Mouse (Mus musculus): ENCODE measurements around the gene Dido1. TPM values are rescaled to one million over a fixed set of nuclear protein-coding genes. Genes with fewer than 3 reads are reported as not detected.

Dido1 gene
- 36.3 and 36.5 TPM in 2 replicates for polyA plus RNA-seq (2015; fragmentation: Nextera tagmentation; extraction: Ambion mirVana)

DNA sequence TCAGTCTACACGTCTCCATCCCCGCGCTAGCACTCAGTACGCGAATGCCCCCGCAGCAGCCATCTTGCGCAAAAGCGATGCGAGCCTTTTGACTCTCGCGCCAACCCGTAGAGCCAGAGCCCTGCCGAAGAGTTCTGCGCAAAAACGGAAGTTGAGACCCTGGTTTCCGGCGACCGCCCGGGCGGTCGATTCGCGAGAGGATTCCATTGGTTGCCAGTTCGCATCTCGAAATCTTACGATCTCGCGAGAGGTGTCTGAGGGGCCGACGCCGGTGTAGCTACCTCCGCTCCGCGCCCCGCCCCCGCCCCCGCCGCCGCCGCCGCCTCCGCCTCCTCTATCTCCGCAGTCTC lies at the start of gene Dido1, which contains the start of gene Gid8:
TSS of gene Dido1 (minus strand) at position 77 of the 350 bp plus-strand sequence.
TSS of gene Gid8 (plus strand) at position 195 of the 350 bp plus-strand sequence.
- peak within 1 kb of the TSS; percentile 96 for H3K4me3 ChIP-seq
- peak; percentile 92 for ATAC-seq (ENCODE audit: insufficient number of reproducible peaks, insufficient read depth, low FRiP score, low TSS enrichment, low read depth)
- H3K27me3 ChIP-seq, result no peaks in the 10 kb centered on the region
- peak within 1 kb of the TSS; percentile 85 for H3K27ac ChIP-seq
- H3K4me2 ChIP-seq, result peak within 1 kb of the TSS; percentile 89
- no peaks in the 10 kb centered on the region for H3K9me3 ChIP-seq
- peak within 1 kb of the TSS; percentile 100 for H3K9ac ChIP-seq
- WGBS, result under 1% methylated on average over 41 of the region's 43 CpGs
- H3K36me3 ChIP-seq, result peaks cover 23% of the 10 kb centered on the region
- H3K4me1 ChIP-seq, result peaks cover 17% of the 10 kb centered on the region

DNA sequence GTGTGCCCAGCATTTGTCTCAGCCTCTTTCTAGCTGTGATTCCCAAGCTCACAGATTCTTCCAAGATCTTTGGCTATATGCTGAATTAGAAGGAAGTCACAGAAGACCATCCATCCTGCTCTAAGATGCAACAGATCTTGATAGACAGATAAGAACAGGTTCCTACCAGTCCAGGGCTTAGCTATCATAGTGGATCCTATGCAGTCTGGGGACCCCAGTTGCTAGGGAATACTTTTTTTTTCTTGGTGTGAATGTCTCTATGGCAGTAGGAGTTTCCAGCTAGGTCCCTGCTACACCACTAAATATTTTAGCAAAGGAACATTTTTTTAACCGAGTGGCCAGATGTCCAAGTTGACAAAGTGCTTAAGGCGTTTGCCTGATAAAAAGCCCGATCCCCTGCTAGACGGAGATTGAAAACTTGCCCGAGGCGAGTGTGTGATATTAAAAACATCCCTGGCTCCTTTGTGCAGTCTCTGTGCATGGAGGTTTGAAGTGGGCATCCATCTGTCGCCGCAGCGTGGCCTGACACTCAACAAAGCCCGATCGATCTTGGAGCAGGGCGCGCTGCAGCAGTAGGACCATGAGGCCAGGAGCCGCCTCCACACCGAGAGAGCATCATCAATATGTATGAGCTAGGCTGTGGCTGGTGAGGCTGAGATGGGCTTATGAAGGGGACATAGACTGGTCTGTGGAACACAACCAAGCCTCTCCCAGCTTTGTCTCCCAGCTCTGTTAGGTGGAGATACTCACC lies 48.9 kb upstream of the Dido1 start:
- H3K27ac ChIP-seq, result no peak overlapping the region
- WGBS, result 44% methylated on average over 15 of the region's 15 CpGs

DNA sequence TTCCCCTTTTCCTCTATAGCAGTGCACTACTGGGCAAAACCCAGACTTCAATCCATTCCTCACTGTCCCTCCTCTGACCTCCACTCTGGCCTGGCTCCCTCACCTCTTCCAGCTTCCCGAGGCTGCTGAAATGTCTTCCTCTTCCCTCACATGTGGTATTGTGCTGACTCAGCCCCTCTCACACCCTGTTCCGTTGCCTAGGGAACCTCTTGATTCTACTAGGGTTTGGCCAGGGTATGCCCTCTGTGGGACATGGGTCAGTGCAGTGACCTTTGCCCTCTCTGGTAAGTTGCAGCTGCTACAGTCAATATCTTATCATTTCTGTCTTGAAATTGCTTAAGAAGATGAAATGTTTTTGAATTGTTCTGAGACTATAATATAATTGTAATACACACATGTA lies 47.0 kb upstream of the Dido1 start:
- H3K4me1 ChIP-seq, result no peaks in the 10 kb centered on the region
- no peaks in the 10 kb centered on the region for H3K27me3 ChIP-seq
- WGBS, result 16% methylated on average over 2 of the region's 2 CpGs
- H3K27ac ChIP-seq, result no peak overlapping the region
- no peak overlapping the region for H3K4me2 ChIP-seq
- H3K9me3 ChIP-seq, result no peaks in the 10 kb centered on the region
- H3K9ac ChIP-seq, result no peak overlapping the region
- no peak overlapping the region for H3K4me3 ChIP-seq
- no peaks in the 10 kb centered on the region for H3K36me3 ChIP-seq
- ATAC-seq (ENCODE audit: insufficient number of reproducible peaks, insufficient read depth, low FRiP score, low TSS enrichment, low read depth), result no peak

More for the DNA sequence above, 48.9 kb upstream of the Dido1 start:
- H3K27me3 ChIP-seq, result no peaks in the 10 kb centered on the region
- H3K9ac ChIP-seq, result no peak overlapping the region
- H3K9me3 ChIP-seq, result no peaks in the 10 kb centered on the region
- H3K36me3 ChIP-seq, result no peaks in the 10 kb centered on the region
- H3K4me2 ChIP-seq, result no peak overlapping the region
- no peaks in the 10 kb centered on the region for H3K4me1 ChIP-seq
- H3K4me3 ChIP-seq, result no peak overlapping the region
- no peak for ATAC-seq (ENCODE audit: insufficient number of reproducible peaks, insufficient read depth, low FRiP score, low TSS enrichment, low read depth)

DNA sequence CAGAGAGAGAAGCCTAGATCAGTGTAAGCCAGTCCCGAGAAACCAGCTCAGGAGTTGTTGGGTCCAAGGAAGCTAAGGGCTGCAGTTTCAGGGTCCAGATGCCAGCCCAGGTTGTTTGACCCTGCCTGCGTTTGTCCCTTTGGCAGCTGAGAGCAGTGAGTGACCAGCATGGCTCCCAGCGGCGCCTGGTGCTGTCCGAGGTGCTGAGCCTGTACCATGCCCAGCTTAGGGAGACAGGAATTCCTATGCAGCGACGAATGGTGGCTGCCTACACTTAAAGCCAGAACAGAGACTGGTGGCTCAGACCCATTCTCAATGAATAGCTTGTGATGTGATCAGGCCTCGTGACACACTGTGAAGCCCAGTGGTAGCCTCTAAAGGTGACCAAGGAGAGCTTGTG lies 46.1 kb upstream of the Dido1 start:
- ATAC-seq (ENCODE audit: insufficient number of reproducible peaks, insufficient read depth, low FRiP score, low TSS enrichment, low read depth), result no peak
- no peaks in the 10 kb centered on the region for H3K4me1 ChIP-seq
- H3K4me3 ChIP-seq, result no peak overlapping the region
- H3K4me2 ChIP-seq, result no peak overlapping the region
- H3K36me3 ChIP-seq, result no peaks in the 10 kb centered on the region
- no peaks in the 10 kb centered on the region for H3K27me3 ChIP-seq
- H3K27ac ChIP-seq, result no peak overlapping the region
- H3K9ac ChIP-seq, result no peak overlapping the region
- WGBS, result 4% methylated on average over 8 of the region's 8 CpGs
- no peaks in the 10 kb centered on the region for H3K9me3 ChIP-seq

DNA sequence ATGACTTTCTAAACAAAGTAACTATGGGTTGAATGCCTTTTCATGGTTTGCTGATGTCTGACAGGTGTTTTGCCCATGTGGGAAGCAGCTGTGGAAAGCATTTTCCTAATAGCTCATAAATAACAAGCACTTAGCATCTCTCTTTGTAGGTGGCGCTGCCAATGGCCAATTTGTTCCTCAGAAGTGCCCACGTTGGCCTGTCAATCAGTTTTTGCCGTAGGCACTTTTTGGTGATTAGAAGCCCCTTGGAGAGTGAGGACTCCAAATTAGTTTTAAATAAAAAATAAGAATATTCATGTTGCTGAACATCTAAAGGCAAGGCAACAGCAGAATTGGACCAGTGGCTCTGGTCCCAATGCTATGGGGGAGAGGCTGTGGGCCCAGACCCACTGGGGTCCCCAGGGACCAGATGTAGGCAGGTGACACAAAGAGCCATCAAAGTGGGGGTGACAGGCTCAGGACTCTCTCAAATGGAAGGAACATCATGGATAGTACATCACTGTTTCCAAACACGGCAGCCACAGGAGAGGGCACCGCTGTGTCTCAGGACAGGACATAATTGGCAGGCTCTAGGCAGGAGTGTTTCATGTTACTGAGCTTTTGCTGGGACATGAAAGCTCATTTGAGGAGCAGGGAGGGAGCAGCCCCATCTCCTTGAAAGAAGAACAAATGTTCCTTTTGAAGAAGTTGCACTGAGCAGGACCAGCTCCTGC lies 45.3 kb upstream of the Dido1 start:
- Histone ChIP-seq H3K27ac (no peak overlapping the region), H3K9me3 (no peaks in the 10 kb centered on the region), H3K4me1 (no peaks in the 10 kb centered on the region), H3K27me3 (no peaks in the 10 kb centered on the region), H3K9ac (no peak overlapping the region), H3K36me3 (no peaks in the 10 kb centered on the region), H3K4me2 (no peak overlapping the region), H3K4me3 (no peak overlapping the region)
- no peak for ATAC-seq (ENCODE audit: insufficient number of reproducible peaks, insufficient read depth, low FRiP score, low TSS enrichment, low read depth)
- WGBS, result 68% methylated on average over 5 of the region's 5 CpGs

DNA sequence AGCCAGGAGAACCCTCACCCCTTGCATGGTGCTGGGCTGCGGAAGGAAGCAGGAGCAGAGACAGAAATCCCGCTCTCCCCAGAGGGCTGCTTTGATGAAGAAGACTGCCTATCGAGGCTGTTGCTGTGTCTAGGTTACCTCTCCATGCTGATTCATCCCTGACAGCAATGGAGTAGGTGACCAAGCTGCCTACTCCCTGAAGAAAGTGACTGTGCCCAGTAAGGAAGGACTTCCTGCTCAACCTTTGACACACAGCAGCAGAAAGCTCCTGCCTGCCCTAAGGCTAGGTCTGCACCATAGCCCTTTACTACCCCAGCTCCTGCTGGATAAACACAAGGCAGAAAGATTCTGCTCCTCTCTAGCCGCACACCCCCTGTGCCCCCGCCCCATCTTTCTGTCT lies 39.1 kb upstream of the Dido1 start:
- H3K9ac ChIP-seq, result no peak overlapping the region
- H3K27ac ChIP-seq, result no peak overlapping the region
- no peak overlapping the region for H3K4me3 ChIP-seq
- no peaks in the 10 kb centered on the region for H3K4me1 ChIP-seq
- 15% methylated on average over 5 of the region's 5 CpGs for WGBS
- no peak overlapping the region for H3K4me2 ChIP-seq
- no peaks in the 10 kb centered on the region for H3K36me3 ChIP-seq
- ATAC-seq (ENCODE audit: insufficient number of reproducible peaks, insufficient read depth, low FRiP score, low TSS enrichment, low read depth), result no peak
- H3K9me3 ChIP-seq, result no peaks in the 10 kb centered on the region
- H3K27me3 ChIP-seq, result 0 out of 2 replicates have a peak, but pooled peaks cover 8% of the 10 kb centered on the region

DNA sequence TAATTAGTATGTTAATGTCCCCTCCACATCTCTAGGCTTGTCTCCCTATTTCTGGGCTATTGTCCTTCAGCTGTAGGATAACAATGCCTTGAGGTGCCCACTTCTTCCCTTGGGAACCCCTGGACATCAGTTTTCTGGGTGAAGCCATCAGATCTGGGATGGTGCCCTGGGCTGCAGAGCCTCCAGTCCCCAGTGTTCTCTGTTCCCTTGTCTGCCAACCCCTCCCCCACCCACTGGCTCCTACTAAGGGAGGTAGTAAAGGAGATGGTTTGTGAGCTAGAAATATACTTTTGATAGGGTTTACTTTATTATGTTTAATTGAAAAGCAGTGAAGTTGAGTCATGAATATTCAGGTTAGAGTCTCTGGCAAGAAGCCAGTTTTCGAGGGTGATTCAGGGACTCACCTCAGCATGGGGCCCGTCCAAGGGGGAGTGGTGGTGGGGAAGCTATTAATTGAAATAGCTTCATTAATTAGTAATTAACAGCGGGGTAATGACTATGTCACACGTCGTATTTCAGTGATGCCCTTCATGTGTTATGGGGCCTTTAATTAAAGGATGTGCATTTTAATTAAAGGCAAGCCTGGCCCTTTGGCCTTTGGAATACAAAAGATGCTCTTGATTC lies 36.9 kb upstream of the Dido1 start:
- no peaks in the 10 kb centered on the region for H3K36me3 ChIP-seq
- 12% methylated on average over 5 of the region's 5 CpGs for WGBS
- no peak overlapping the region for H3K9ac ChIP-seq
- H3K4me3 ChIP-seq, result no peak overlapping the region
- no peaks in the 10 kb centered on the region for H3K4me1 ChIP-seq
- 0 out of 2 replicates have a peak, but pooled peaks cover 8% of the 10 kb centered on the region for H3K27me3 ChIP-seq
- ATAC-seq (ENCODE audit: insufficient number of reproducible peaks, insufficient read depth, low FRiP score, low TSS enrichment, low read depth), result no peak
- H3K4me2 ChIP-seq, result no peak overlapping the region
- no peak overlapping the region for H3K27ac ChIP-seq
- H3K9me3 ChIP-seq, result no peaks in the 10 kb centered on the region

DNA sequence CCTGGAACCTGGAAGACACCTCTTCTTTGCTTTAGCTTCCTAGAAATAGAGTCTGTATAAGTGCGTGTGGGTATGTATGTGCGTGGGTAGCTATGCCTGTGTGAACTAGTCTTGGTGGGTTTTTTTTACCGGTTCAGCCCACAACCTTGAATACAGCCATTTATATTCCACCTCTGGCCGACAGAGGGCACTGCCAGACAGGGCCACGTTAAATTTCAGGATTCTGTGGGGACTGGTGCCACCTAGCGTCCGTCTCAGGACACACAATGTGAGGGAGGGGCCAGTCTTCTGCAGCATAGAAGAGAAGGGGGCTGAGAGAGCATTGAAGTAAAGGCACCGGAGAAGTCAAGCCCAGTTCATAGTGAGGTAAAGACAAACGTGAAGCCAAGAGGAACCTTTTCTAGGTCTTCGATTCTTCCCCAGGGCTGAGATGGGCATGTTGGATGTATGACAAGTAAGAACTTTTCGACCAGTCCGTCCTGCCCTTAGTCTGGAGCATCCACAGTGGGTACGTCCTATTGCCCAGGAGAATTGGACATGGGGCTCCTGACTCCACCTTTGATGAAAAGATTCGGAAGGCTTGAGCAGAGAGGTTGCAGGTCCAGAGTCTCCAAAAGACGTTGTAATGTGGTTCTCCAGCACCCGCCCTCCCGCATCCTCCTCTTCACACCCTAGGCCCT lies 35.6 kb upstream of the Dido1 start:
- 0 out of 2 replicates have a peak, but pooled peaks have one; percentile 28 for ATAC-seq (ENCODE audit: insufficient number of reproducible peaks, insufficient read depth, low FRiP score, low TSS enrichment, low read depth)
- H3K27ac ChIP-seq, result no peak overlapping the region
- no peak overlapping the region for H3K9ac ChIP-seq
- H3K36me3 ChIP-seq, result no peaks in the 10 kb centered on the region
- 38% methylated on average over 17 of the region's 17 CpGs for WGBS
- no peaks in the 10 kb centered on the region for H3K9me3 ChIP-seq
- 0 out of 2 replicates have a peak, but pooled peaks cover 8% of the 10 kb centered on the region for H3K27me3 ChIP-seq
- no peak overlapping the region for H3K4me3 ChIP-seq
- H3K4me2 ChIP-seq, result no peak overlapping the region
- H3K4me1 ChIP-seq, result no peaks in the 10 kb centered on the region

DNA sequence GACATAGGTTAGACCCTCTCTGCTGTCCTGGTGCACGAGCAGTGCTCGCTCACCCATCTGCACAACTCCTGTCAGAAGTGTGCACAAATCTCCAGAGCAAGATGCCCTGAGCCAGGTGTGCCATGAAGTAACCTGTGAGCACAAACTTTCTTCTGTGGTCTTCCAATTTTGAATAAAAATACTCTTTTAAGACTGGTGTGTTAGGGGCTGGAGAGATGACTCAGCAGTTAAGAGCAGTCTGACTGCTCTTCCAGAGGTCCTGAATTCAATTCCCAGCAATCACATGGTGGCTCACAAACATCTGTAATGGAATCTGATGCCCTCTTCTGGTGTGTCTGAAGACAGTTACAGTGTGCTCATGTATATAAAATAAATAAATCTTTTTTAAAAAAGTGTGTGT lies 33.5 kb upstream of the Dido1 start:
- Histone ChIP-seq H3K27me3 (no peaks in the 10 kb centered on the region), H3K4me1 (no peaks in the 10 kb centered on the region), H3K9ac (no peak overlapping the region), H3K36me3 (no peaks in the 10 kb centered on the region), H3K9me3 (no peaks in the 10 kb centered on the region), H3K4me3 (no peak overlapping the region), H3K27ac (no peak overlapping the region), H3K4me2 (no peak overlapping the region)
- ATAC-seq (ENCODE audit: insufficient number of reproducible peaks, insufficient read depth, low FRiP score, low TSS enrichment, low read depth), result no peak
- 87% methylated on average over 2 of the region's 2 CpGs for WGBS

DNA sequence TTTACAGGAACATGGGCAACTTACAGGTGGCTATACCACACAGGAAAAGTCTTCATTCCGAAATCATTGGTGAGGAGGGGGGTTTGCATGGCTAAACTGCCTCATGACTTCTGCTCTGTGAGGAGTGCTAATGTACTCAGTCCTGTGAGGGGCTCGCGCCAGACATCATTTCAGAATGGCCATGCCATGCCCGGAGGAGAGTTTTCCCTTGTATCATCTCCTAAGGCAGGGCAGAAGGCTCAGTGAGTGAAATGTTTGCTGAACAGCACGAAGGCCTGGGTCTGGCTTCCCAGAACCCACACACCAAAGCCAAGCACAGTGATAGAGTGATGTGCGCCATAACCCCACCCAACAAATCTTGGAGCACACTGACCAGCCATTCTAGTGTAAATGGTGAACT lies 33.0 kb upstream of the Dido1 start:
- no peak for ATAC-seq (ENCODE audit: insufficient number of reproducible peaks, insufficient read depth, low FRiP score, low TSS enrichment, low read depth)
- Histone ChIP-seq H3K4me1 (no peaks in the 10 kb centered on the region), H3K9ac (no peak overlapping the region), H3K27ac (no peak overlapping the region), H3K4me2 (no peak overlapping the region), H3K9me3 (no peaks in the 10 kb centered on the region), H3K27me3 (no peaks in the 10 kb centered on the region), H3K4me3 (no peak overlapping the region), H3K36me3 (no peaks in the 10 kb centered on the region)
- WGBS, result 83% methylated on average over 6 of the region's 6 CpGs

DNA sequence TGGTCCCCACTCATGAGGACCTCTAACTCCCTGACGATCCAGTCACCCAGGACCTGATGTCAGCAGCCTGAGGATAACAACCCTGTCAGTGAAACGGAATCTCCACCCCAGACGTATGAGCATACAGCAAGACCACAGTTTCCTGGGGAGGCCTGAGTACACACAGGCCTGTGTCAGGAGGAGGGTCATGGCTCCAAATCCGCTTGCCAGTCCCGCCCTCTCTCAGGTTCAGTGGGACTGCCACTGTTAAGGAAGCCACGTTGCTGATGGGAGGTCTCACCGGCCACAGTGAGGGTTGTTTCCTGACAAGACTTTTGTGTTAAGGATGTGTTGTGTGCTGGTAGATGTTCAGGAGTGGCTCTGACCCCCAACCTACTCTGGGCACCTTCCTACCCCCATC lies 31.6 kb upstream of the Dido1 start:
- no peak overlapping the region for H3K4me2 ChIP-seq
- no peak overlapping the region for H3K9ac ChIP-seq
- H3K27ac ChIP-seq, result no peak overlapping the region
- ATAC-seq (ENCODE audit: insufficient number of reproducible peaks, insufficient read depth, low FRiP score, low TSS enrichment, low read depth), result no peak
- WGBS, result 71% methylated on average over 7 of the region's 7 CpGs
- H3K4me1 ChIP-seq, result no peaks in the 10 kb centered on the region
- no peaks in the 10 kb centered on the region for H3K36me3 ChIP-seq
- H3K9me3 ChIP-seq, result no peaks in the 10 kb centered on the region
- no peak overlapping the region for H3K4me3 ChIP-seq
- no peaks in the 10 kb centered on the region for H3K27me3 ChIP-seq

Data from embryonic facial prominence, embryonic 13.5 days (tissue).